Mouse (Mus musculus) cerebellum, adult 8-10 months (tissue): ENCODE measurements around the gene Dach1.

Experiments
- DNase-seq: peaks from one replicate; pipeline ENCODE4 v3.0.0; 2022

Dach1 gene

DNA sequence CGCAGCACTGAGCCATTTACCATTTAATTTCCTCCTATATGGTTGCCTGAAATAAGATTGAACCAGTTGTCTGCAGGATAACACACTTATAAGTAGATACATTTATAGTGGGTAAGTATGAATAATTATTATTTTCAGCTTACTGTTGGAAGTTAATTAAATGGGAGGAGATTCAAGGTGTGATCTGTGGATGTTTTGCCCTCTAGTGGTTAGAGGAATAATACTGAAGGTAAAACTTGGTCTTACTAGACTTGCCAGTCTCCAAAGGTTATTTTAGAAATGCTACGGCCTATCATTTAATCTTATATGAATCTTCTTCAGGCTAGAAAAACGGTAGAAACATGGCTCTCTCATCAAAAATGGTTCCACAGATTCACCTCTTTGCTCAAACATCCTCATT, 339.7 kb downstream of the Dach1 start:
- no peak for DNase-seq

DNA sequence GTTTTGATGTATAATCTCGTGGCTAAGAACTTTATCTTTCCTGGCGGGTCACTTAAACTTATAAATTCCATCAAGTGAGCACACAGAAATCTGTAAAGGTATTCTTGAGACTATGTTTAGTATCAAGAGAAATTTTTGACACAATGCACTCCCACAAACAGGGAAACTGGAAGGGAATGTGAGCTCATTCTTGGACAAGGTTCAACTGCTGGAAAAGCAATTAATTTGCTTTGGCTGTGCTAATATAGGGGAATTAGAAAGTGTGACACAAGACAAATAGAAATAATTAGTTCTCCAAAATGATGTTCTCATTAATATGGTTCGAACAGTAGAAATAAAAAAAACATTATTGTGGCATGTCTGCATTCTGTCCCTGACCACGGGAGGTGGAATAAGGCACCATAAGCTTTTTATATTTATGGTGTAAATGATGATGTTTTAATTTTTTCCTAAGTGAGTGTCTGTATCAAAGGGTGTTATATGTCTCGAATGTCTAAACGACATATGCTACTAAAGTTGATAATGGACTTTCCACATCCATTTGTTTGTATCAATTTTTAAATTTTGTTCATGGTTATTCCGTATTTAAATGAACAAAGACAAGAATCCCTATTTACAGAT, 354.9 kb downstream of the Dach1 start:
- no peak for DNase-seq

DNA sequence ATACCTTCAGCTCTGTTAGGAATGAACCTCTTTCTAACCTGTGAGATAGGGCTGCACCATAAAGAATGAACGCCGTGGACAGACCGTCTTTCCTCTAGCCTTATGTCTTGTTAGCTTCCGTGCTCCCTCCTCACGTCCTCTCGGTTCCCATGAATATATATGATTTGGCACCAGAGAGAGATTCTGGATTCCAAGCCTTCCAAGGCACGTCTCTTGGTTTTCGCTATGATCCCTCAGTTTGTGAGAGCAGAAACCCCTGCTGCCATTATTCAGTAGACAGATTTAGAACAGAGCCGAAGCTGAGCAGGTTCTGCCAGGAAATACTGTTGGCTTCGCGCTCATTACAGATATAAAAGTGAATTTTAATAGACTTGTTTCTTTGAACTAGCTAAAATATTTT, 356.0 kb downstream of the Dach1 start:
- DNase-seq = no peak

DNA sequence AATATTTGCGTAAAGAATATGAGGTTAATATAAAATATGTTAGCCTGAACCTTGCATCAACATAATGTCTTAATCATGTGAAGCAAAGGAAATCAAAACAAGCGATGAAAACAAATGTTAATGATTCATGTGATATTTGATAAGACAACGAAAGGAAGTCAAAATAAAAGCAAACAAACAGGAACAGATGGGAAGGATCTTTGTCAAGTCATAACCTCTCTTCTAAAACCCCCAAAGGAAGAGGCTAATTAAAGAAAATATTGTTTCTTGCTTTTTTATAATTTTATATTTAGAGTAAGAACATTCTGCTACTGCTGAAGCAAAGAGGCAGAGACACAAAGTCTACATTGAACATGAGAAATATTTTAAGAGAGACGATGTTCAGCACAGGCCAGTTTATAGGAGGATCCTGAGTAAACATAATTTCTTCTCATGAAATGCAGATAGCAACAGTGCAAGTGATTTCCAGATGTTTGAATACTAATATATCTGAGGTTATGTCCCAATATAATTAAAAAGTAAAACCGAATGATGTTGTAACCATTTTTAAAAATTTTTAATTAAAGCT, 374.1 kb downstream of the Dach1 start:
- DNase-seq = no peak

DNA sequence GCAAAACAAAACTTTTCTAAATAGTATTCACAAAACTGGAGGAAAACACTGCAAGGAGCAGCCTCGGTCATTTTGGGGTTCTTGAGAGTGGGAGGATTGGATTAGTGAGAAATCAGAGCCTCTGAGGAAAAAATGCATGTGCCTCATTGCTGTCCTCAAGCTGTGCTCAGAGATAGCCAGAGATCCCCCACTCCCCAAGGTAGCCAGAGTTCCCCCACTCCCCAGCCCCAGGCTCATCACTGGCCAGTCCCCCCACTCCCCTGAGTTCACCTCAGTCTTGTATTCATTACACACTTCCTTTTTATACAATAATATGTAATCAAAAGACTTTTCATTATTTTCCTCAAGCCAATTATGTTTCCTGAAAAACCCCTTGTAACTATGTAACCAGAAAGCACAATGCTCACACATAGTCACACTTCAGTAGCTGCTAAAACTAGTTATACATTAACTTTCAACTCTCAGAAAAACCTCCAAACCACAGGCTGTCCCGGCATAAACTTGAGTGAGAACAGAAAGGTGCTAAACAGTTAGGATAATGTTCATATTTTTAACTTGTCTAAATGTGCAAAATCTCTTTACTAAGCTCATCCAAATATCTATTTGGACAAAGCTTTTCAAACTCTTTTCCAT, 395.3 kb downstream of the Dach1 start:
- no peak for DNase-seq

DNA sequence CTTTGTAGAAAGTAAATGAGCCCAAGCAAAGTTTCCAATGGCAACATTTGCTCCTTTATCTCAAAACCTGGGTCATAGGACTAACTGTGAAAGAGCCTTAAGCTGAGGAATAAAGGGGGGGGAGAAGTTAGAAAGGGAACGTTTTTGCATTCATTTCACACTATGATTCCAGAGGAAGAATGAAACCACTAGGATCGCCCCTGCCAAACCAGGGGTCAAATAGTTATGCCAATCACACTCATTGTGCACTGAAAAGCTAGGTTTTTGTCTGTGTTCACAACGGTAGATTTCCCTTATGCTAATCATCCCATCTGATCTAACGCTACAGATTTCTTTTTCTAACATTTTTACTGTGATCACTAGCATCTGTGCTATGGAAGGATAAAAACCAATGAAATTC, 415.2 kb downstream of the Dach1 start:
- no peak for DNase-seq

DNA sequence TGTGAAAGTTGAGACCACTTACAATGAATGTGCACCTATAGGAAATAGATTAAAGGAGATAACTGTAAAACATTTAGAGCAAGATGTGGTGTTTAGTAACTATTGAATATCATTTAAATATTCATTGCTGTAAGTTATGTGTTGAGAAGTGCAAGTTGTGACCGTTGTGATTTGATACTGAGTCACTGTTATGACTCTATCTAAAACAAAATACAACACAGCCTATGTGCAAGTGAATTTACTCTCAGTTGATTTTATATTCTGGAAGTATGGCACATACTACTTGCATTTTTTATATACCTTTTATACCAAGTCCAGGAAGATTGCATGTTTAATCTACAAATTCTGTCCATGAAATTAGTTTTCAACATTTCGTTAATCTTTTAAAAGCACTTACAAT, 415.6 kb downstream of the Dach1 start:
- no peak for DNase-seq

DNA sequence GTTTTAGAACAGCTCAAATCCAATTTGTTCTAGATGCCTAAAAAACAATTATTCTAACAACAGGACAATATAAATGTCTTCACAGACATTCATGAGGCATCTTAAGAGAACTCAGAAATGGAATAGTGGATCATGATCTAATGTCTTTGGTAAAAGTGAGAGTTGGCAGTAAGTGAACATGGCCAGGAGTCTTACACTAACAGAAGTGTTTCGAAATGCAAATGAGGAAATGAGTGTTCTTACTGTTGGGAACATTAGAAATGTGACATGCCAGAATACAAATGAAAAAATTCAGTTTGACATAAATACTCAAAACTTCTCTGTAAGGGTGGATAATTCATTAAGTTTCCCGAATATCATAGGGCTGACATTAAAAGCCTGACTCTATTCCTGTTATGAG, 426.3 kb downstream of the Dach1 start:
- no peak for DNase-seq

DNA sequence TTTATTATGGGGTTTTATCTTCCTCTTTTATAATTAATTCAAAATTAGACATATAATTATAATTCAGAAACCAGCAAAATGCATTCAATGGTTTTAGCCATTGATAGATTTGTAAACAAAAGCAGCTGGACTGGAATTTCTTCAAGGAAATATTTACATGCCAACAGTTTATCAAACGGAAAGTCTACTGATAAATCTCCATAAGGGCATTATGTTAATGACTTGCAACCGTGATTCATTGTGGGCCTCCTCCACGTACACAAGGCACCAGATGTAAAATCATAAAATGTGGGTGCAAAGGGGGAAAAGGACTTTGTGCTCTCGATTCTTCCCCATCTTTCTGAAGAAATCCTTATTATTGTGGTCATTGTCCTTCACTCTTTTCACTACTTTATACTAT, 426.8 kb downstream of the Dach1 start:
- DNase-seq = no peak
